Mouse (Mus musculus): ENCODE results near the gene Loxl1.

DNA sequence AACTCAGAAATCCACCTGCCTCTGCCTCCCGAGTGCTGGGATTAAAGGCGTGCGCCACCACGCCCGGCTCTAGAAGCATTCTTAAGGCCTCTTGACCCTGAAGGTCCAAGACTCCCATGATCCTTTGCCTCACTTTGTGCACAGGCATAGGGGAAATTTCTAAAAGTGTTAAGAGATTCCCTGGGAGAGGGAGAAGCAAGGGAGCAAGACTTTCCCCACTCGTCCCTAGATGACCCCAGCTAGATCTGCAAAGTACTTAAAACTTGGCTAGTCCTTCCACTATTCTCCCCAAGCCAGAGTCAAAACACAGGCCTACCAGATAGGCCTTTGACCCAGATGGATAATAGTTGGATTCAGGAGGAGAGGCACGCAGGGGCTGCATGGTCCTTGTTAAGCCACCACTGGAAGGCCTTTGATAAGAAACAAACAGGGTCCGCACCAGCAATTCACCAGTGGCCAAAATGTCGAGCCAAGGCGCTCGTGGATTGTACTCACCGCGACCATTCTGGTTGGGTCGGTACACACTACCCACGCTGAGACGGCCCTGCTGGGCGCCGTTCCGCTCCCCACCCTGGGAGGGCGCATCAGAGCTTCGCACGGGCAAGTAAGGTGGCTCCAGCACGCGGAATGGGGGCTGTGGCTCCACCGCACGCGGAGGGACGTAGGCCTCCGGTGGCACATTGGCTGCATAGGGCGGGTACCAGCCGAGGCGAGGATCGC, 1.6 kb downstream of the Loxl1 start:
- 0 out of 2 replicates have a peak, but pooled peaks have one; percentile 23 for TF ChIP-seq CTCF (IDR thresholded peaks at IDR 0.05; ENCODE audit: low read depth)
- no peak for TF ChIP-seq EP300 (IDR thresholded peaks at IDR 0.05; ENCODE audit: low read depth)

All from liver, postnatal 0 days (tissue).